Mouse (Mus musculus) gonadal fat pad, adult 2 months (tissue): ENCODE results near the gene D130043K22Rik. TPM values are rescaled to one million over a fixed set of nuclear protein-coding genes. Genes with fewer than 3 reads are reported as not detected.
"Not testable (repeated sequence)": the region's sequence is repeated elsewhere in the genome, so short reads cannot be mapped to it uniquely, and the experiment has no call there.

Source experiments
- DNase-seq: peaks from one replicate; pipeline ENCODE4 v3.0.0-alpha.2; 2012; ENCODE audit warnings: low read depth
- polyA plus RNA-seq: library from polyadenylated mRNA; depleted of rRNA; stranded (reverse); fragments of >200 nt; gene quantifications from 2 replicates; pipeline ENCODE4 v1.2.3, GENCODE M21; 2012

D130043K22Rik gene
- polyA plus RNA-seq, 1 experiment, result 0.08 TPM

GRCm38 (mm10) chr13:24831353-24832130 is 13.4 kb upstream of the D130043K22Rik start, which contains the start of the genes Acot13 and Tdp2:
Gene Acot13 (minus strand): TSS chr13:24831540.
Gene Tdp2 (plus strand): TSS chr13:24831679.
- DNase-seq, result no peak

- DNase-seq, result no peak
These were observed 12.7 kb upstream of the D130043K22Rik start for GRCm38 (mm10) chr13:24832131-24832810.

GRCm38 (mm10) chr13:24832811-24833155 is 12.2 kb upstream of the D130043K22Rik start:
- no peak for DNase-seq

GRCm38 (mm10) chr13:24837765-24838164 is 7.2 kb upstream of the D130043K22Rik start:
- DNase-seq, result not testable (repeated sequence)

GRCm38 (mm10) chr13:24839831-24840230 is 5.1 kb upstream of the D130043K22Rik start:
- no peak for DNase-seq

GRCm38 (mm10) chr13:24841702-24842101 is 3.2 kb upstream of the D130043K22Rik start:
- no peak for DNase-seq

GRCm38 (mm10) chr13:24849318-24849717 is 4.4 kb downstream of the D130043K22Rik start:
- peak; percentile 64 for DNase-seq

GRCm38 (mm10) chr13:24851989-24852388 is 7.1 kb downstream of the D130043K22Rik start:
- DNase-seq, result no peak

- no peak for DNase-seq
These were observed 7.6 kb downstream of the D130043K22Rik start for GRCm38 (mm10) chr13:24852570-24852969.

- no peak for DNase-seq
These were observed 14.2 kb downstream of the D130043K22Rik start for GRCm38 (mm10) chr13:24859115-24859514.

GRCm38 (mm10) chr13:24861084-24861483 is 16.1 kb downstream of the D130043K22Rik start:
- DNase-seq, result no peak

GRCm38 (mm10) chr13:24862021-24862420 is 17.1 kb downstream of the D130043K22Rik start:
- no peak for DNase-seq

GRCm38 (mm10) chr13:24862520-24862919 is 17.6 kb downstream of the D130043K22Rik start:
- DNase-seq, result no peak

GRCm38 (mm10) chr13:24866430-24867402 is 21.8 kb downstream of the D130043K22Rik start:
- no peak for DNase-seq

- no peak for DNase-seq
These were observed 22.9 kb downstream of the D130043K22Rik start for GRCm38 (mm10) chr13:24867789-24868188.

- no peak for DNase-seq
These were observed 23.3 kb downstream of the D130043K22Rik start for GRCm38 (mm10) chr13:24868233-24868632.

- DNase-seq, result no peak
These were observed 34.6 kb downstream of the D130043K22Rik start for GRCm38 (mm10) chr13:24879359-24880040.

GRCm38 (mm10) chr13:24880208-24880607 is 35.3 kb downstream of the D130043K22Rik start:
- DNase-seq, result no peak

- DNase-seq, result no peak
These were observed 35.8 kb downstream of the D130043K22Rik start for GRCm38 (mm10) chr13:24880704-24881103.

GRCm38 (mm10) chr13:24882411-24882810 is 37.5 kb downstream of the D130043K22Rik start:
- no peak for DNase-seq

GRCm38 (mm10) chr13:24889554-24889953 is 44.6 kb downstream of the D130043K22Rik start:
- DNase-seq, result no peak
